Mouse (Mus musculus) heart, embryonic 11.5 days (tissue): ENCODE data around the gene Repin1. TPM values are rescaled to one million over a fixed set of nuclear protein-coding genes. Genes with fewer than 3 reads are reported as not detected.

Experiments
- ATAC-seq: fragments of 200-750 bp; cut with Nextera tagmentation; replicated peaks from 2 replicates; pipeline ENCODE4 v1.8.0; 2017; ENCODE audit warnings: moderate library complexity; ENCODE audit not compliant: insufficient number of reproducible peaks, low FRiP score, low TSS enrichment
- H3K27ac ChIP-seq: fragments of 300-500 bp; sonication (generic); 2 replicates; pipeline ENCODE4 v1.5.1; 2014; ENCODE audit warnings: mild to moderate bottlenecking, low read depth, low read length
- H3K27me3 ChIP-seq: fragments of 300-500 bp; sonication (generic); 2 replicates; pipeline ENCODE4 v1.6.1; 2014; ENCODE audit warnings: mild to moderate bottlenecking, low read length, mixed read lengths; ENCODE audit not compliant: control insufficient read depth, insufficient read depth
- H3K36me3 ChIP-seq: fragments of 300-500 bp; sonication (generic); 2 replicates; pipeline ENCODE4 v1.6.1; 2014; ENCODE audit warnings: mild to moderate bottlenecking, low read length, moderate library complexity, mixed read lengths; ENCODE audit not compliant: control insufficient read depth, insufficient read depth
- H3K4me1 ChIP-seq: fragments of 300-500 bp; sonication (generic); 2 replicates; pipeline ENCODE4 v1.6.1; 2014; ENCODE audit warnings: low read length; ENCODE audit not compliant: control insufficient read depth, insufficient read depth
- H3K4me2 ChIP-seq: fragments of 300-500 bp; sonication (generic); 2 replicates; pipeline ENCODE4 v1.6.1; 2014; ENCODE audit warnings: mild to moderate bottlenecking, moderate library complexity
- H3K4me3 ChIP-seq: fragments of 300-500 bp; sonication (generic); 2 replicates; pipeline ENCODE4 v1.5.1; 2014; ENCODE audit warnings: low read depth, low read length
- H3K9ac ChIP-seq: fragments of 300-500 bp; sonication (generic); 2 replicates; pipeline ENCODE4 v1.6.1; 2014; ENCODE audit warnings: mild to moderate bottlenecking, low read depth, low read length, moderate library complexity
- H3K9me3 ChIP-seq: fragments of 300-500 bp; sonication (generic); replicated peaks from 2 replicates; pipeline ENCODE4 v1.6.1; 2016; ENCODE audit warnings: low read length; ENCODE audit not compliant: control insufficient read depth
- WGBS: fragments of 180-500 bp; shearing (Covaris S2); extraction: QIAGEN DNeasy Blood & Tissue Kit; methylation state at CpG from one replicate; pipeline ENCODE4 v1.1.7; 2014; ENCODE audit not compliant: insufficient replicate concordance; 5-methylcytosine and 5-hydroxymethylcytosine counted together
- polyA plus RNA-seq: library from polyadenylated mRNA; unstranded; fragments of >200 nt; fragmentation: Nextera tagmentation; extraction: Ambion mirVana; gene quantifications from 2 replicates; pipeline ENCODE4 v1.2.1, GENCODE M21; 2014

Repin1 gene
- polyA plus RNA-seq, 1 experiment from 2014 or later, result 22.0 TPM

DNA sequence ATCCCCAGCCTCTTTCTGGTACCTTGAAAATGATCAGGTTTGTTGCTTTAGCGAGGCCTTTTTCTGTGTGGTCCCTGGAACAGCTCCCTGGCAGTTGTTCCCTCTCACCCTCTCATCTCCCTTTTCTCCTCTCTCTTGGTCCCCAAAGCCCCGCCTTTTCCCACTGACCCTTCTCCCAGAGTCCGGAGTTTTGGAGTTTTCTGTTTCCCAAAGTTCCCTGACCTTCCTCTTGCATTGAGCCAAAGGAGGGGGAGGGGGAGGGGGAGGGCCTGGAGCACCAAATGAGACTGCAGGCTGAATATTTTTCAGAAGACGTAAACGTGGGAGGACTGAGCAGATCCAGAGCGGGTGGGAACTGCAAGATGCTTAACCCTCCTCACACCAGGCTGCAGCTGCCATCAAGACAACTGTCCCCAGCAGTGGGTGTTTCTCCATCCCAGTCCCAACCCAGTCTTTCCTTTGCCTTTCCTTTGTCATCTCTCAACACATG is 21.1 kb upstream of the Repin1 start, which contains the start of gene Rarres2:
TSS of gene Rarres2 (minus strand) at position 218 of the 490 bp plus-strand sequence.
- WGBS, result 18% methylated on average over 6 of the region's 6 CpGs
- Histone ChIP-seq H3K4me3 (no peak within 1 kb of the TSS), H3K27me3 (no peaks in the 10 kb centered on the region), H3K4me2 (peak within 1 kb of the TSS; percentile 27; the same call in 1 of the 2 replicates), H3K36me3 (no peaks in the 10 kb centered on the region), H3K9ac (no peak within 1 kb of the TSS), H3K9me3 (no peaks in the 10 kb centered on the region), H3K4me1 (peaks cover 25% of the 10 kb centered on the region), H3K27ac (peak within 1 kb of the TSS; percentile 68)
- ATAC-seq, result no peak

DNA sequence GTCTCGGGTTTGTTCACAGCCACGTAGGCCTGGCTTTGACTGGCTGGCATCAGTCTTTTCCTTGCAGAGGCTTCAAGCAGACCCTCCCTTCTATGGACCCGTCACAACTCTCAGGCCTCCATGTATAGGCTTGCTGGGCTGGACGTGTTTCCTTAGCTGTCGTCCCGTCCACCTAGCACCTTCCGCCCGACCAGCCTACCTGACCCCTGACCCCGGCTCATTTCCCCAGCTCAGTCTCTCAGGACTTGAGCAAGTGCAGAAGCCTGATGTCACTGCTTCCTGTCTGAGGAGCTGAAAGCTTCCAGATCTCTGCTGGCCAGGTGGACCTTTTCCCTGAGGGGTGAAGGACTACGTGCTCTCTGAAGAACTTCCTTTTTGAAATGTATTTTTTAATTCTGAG is 20.4 kb upstream of the Repin1 start:
- 20% methylated on average over 10 of the region's 10 CpGs for WGBS
- Histone ChIP-seq H3K9me3 (no peaks in the 10 kb centered on the region), H3K4me3 (no peak overlapping the region), H3K4me1 (peaks cover 22% of the 10 kb centered on the region), H3K27ac (peak overlapping the region; percentile 68), H3K36me3 (no peaks in the 10 kb centered on the region), H3K4me2 (no peak overlapping the region), H3K27me3 (no peaks in the 10 kb centered on the region), H3K9ac (no peak overlapping the region)
- peak; percentile 65 for ATAC-seq

DNA sequence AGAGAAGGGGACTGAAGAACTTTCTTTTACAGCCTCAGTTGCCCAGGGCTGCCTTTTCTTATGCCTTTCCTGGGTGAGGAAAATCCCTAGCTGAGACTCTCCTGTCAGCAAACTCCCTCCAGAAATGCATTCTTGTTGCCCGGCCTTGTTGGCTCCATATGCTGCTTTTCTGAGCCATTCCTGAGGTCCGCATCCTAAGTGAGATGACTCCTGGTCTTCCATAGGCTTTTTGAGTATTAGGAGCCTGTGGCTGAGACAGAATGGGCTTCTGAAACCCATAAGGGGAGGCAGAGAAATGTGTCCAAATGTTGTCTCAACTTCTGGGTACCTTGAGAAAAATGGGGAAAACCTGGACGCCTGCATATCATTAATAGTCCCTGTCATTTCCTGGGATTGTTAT is 19.7 kb upstream of the Repin1 start:
- peaks cover 18% of the 10 kb centered on the region for H3K4me1 ChIP-seq
- no peak for ATAC-seq
- H3K4me2 ChIP-seq, result no peak overlapping the region
- H3K27ac ChIP-seq, result 0 out of 2 replicates have a peak overlapping the region, but pooled peaks have one; percentile 10
- H3K36me3 ChIP-seq, result no peaks in the 10 kb centered on the region
- no peaks in the 10 kb centered on the region for H3K9me3 ChIP-seq
- no peak overlapping the region for H3K4me3 ChIP-seq
- WGBS, result 60% methylated on average over 3 of the region's 3 CpGs
- no peak overlapping the region for H3K9ac ChIP-seq
- no peaks in the 10 kb centered on the region for H3K27me3 ChIP-seq

- Histone ChIP-seq H3K27ac (peak overlapping the region; percentile 25; the same call in 1 of the 2 replicates), H3K4me2 (no peak overlapping the region), H3K9me3 (no peaks in the 10 kb centered on the region), H3K4me3 (no peak overlapping the region), H3K9ac (no peak overlapping the region), H3K27me3 (no peaks in the 10 kb centered on the region), H3K36me3 (no peaks in the 10 kb centered on the region), H3K4me1 (peaks cover 6% of the 10 kb centered on the region)
- 51% methylated on average over 5 of the region's 5 CpGs for WGBS
- no peak for ATAC-seq
Observed at GRCm38 (mm10) chr6:48578736-48579135, 14.9 kb upstream of the Repin1 start.

- H3K4me1 ChIP-seq, result peaks cover 6% of the 10 kb centered on the region
- 19% methylated on average over 5 of the region's 5 CpGs for WGBS
- ATAC-seq, result no peak
- H3K27ac ChIP-seq, result peak overlapping the region; percentile 25; the same call in 1 of the 2 replicates
- H3K9ac ChIP-seq, result peak overlapping the region; percentile 50
- H3K27me3 ChIP-seq, result no peaks in the 10 kb centered on the region
- H3K9me3 ChIP-seq, result no peaks in the 10 kb centered on the region
- H3K36me3 ChIP-seq, result no peaks in the 10 kb centered on the region
- H3K4me2 ChIP-seq, result peak overlapping the region; percentile 9; the same call in 1 of the 2 replicates
- H3K4me3 ChIP-seq, result no peak overlapping the region
Observed at GRCm38 (mm10) chr6:48579215-48579648, 14.5 kb upstream of the Repin1 start.

DNA sequence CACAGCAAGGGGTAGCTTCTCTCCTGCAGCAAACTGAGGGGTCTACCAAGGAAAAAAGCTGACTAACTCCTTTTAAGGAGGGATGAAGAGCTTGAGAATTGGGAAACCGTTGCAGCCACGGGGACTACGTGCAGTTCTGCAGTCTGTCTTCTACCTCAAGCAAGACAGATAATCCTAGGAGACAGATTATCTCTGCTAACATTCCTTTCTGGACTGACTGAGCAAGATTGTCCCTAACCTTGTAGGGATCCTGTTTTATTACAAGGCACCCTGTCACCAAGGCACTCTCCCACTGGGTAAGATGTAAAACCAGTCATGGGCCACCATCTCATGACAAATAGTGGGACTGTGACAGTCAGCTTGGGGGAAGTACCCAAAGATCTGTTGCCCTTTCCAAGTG is 12.4 kb upstream of the Repin1 start:
- peaks cover 6% of the 10 kb centered on the region; the same call in 1 of the 2 replicates for H3K4me1 ChIP-seq
- 0 out of 2 replicates have a peak overlapping the region, but pooled peaks have one; percentile 17 for H3K27ac ChIP-seq
- H3K36me3 ChIP-seq, result no peaks in the 10 kb centered on the region
- no peak overlapping the region for H3K4me2 ChIP-seq
- no peak overlapping the region for H3K9ac ChIP-seq
- H3K4me3 ChIP-seq, result no peak overlapping the region
- H3K27me3 ChIP-seq, result no peaks in the 10 kb centered on the region
- H3K9me3 ChIP-seq, result no peaks in the 10 kb centered on the region
- ATAC-seq, result no peak
- 11% methylated on average over 3 of the region's 3 CpGs for WGBS

DNA sequence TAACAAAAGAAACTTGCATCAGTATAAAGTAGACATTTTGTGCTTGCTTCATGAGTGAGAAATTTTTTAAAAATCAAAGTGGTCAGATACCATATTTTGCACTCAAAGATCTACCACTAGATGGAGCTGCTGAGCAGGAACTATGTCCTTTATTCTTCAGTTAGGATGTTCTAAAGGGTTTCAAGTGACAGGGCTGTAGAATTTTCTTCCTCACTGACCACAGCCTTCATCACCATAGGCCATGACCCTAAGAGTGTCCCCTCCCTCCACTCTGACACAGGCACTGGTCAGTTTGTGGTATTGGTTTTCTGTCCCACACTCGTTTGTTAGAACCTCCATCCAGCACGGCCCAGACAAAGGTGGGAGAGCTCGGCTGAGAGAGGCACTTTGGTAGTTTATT is 11.6 kb upstream of the Repin1 start:
- H3K4me1 ChIP-seq, result peaks cover 6% of the 10 kb centered on the region; the same call in 1 of the 2 replicates
- no peak for ATAC-seq
- H3K27ac ChIP-seq, result no peak overlapping the region
- H3K9ac ChIP-seq, result no peak overlapping the region
- H3K27me3 ChIP-seq, result no peaks in the 10 kb centered on the region
- no peaks in the 10 kb centered on the region for H3K9me3 ChIP-seq
- H3K4me2 ChIP-seq, result no peak overlapping the region
- no peak overlapping the region for H3K4me3 ChIP-seq
- no peaks in the 10 kb centered on the region for H3K36me3 ChIP-seq
- 63% methylated on average over 3 of the region's 3 CpGs for WGBS

- Histone ChIP-seq H3K27ac (peak within 1 kb of the TSS; percentile 85), H3K4me1 (peaks cover 9% of the 10 kb centered on the region), H3K9me3 (no peaks in the 10 kb centered on the region), H3K4me3 (no peak within 1 kb of the TSS), H3K4me2 (peak within 1 kb of the TSS; percentile 20), H3K36me3 (no peaks in the 10 kb centered on the region), H3K27me3 (no peaks in the 10 kb centered on the region), H3K9ac (peak within 1 kb of the TSS; percentile 59; the same call in 1 of the 2 replicates)
- 19% methylated on average over 6 of the region's 6 CpGs for WGBS
- ATAC-seq, result no peak
Observed at GRCm38 (mm10) chr6:48589194-48589750, 4.4 kb upstream of the Repin1 start, which contains the start of gene Gm45021. Gene Gm45021 (plus strand): TSS chr6:48589610.
